Mouse (Mus musculus) Muller cell, postnatal 12 days (primary cell): ENCODE results near the gene Gspt1.
"Not testable (repeated sequence)": the region's sequence is repeated elsewhere in the genome, so short reads cannot be mapped to it uniquely, and the experiment has no call there.

Source experiments
- DNase-seq: peaks from one replicate; pipeline ENCODE4 v3.0.0-alpha.2; 2015; ENCODE audit errors: inconsistent ontology term

Gspt1 gene

GRCm38 (mm10) chr16:11253898-11254722 lies at the start of gene Gspt1:
Gene Gspt1 (minus strand): TSS chr16:11254325.
- peak; percentile 98 for DNase-seq

- DNase-seq = no peak
Observed at GRCm38 (mm10) chr16:11303741-11304140, 49.6 kb upstream of the Gspt1 start.

- DNase-seq = not testable (repeated sequence)
Observed at GRCm38 (mm10) chr16:11297700-11298099, 43.6 kb upstream of the Gspt1 start.

- DNase-seq = not testable (repeated sequence)
Observed at GRCm38 (mm10) chr16:11295583-11295982, 41.5 kb upstream of the Gspt1 start.

GRCm38 (mm10) chr16:11288873-11289272 lies 34.7 kb upstream of the Gspt1 start:
- not testable (repeated sequence) for DNase-seq

GRCm38 (mm10) chr16:11285949-11286348 lies 31.8 kb upstream of the Gspt1 start:
- DNase-seq = no peak

GRCm38 (mm10) chr16:11284881-11285280 lies 30.8 kb upstream of the Gspt1 start:
- no peak for DNase-seq

- DNase-seq = peak; percentile 5
Observed at GRCm38 (mm10) chr16:11282655-11283232, 28.6 kb upstream of the Gspt1 start.

GRCm38 (mm10) chr16:11278778-11279177 lies 24.7 kb upstream of the Gspt1 start:
- no peak for DNase-seq

GRCm38 (mm10) chr16:11276888-11277287 lies 22.8 kb upstream of the Gspt1 start:
- no peak for DNase-seq

GRCm38 (mm10) chr16:11271073-11271472 lies 16.9 kb upstream of the Gspt1 start:
- no peak for DNase-seq

GRCm38 (mm10) chr16:11270642-11271041 lies 16.5 kb upstream of the Gspt1 start:
- no peak for DNase-seq

- no peak for DNase-seq
Observed at GRCm38 (mm10) chr16:11269808-11270207, 15.7 kb upstream of the Gspt1 start.

GRCm38 (mm10) chr16:11266556-11266955 lies 12.4 kb upstream of the Gspt1 start:
- no peak for DNase-seq

GRCm38 (mm10) chr16:11263266-11263665 lies 9.1 kb upstream of the Gspt1 start:
- no peak for DNase-seq

- no peak for DNase-seq
Observed at GRCm38 (mm10) chr16:11254723-11255164, 619 bp upstream of the Gspt1 start.

GRCm38 (mm10) chr16:11253065-11253831 lies 877 bp downstream of the Gspt1 start:
- DNase-seq = peak; percentile 56

- DNase-seq = no peak
Observed at GRCm38 (mm10) chr16:11247791-11248190, 6.3 kb downstream of the Gspt1 start.

GRCm38 (mm10) chr16:11245767-11246166 lies 8.4 kb downstream of the Gspt1 start:
- no peak for DNase-seq

- DNase-seq = no peak
Observed at GRCm38 (mm10) chr16:11242401-11242800, 11.7 kb downstream of the Gspt1 start.

GRCm38 (mm10) chr16:11217801-11218200 lies 36.3 kb downstream of the Gspt1 start:
- DNase-seq = no peak
